Mouse (Mus musculus): ENCODE measurements around the gene Rorb. TPM values are rescaled to one million over a fixed set of nuclear protein-coding genes. Genes with fewer than 3 reads are reported as not detected.

The Rorb gene
- total and polyA plus RNA-seq, 3 experiments: not detected

- no peaks in the 10 kb centered on the region for H3K4me1 ChIP-seq (ENCODE audit: control insufficient read depth in 1 of 2, insufficient read depth in 2 of 2)
- H3K79me2 ChIP-seq (replicated peaks; ENCODE audit: control insufficient read depth, extremely low read depth, insufficient read depth, poor library complexity, severe bottlenecking): no peaks in the 10 kb centered on the region
- H3K9me3 ChIP-seq (replicated peaks; ENCODE audit: low read length): no peaks in the 10 kb centered on the region
These were observed 106.9 kb downstream of the Rorb start for GRCm38 (mm10) chr19:19004023-19004656.

GRCm38 (mm10) chr19:18998966-18999365 is 112.0 kb downstream of the Rorb start:
- H3K4me1 ChIP-seq (ENCODE audit: control insufficient read depth in 1 of 2, insufficient read depth in 2 of 2): no peaks in the 10 kb centered on the region
- H3K9me3 ChIP-seq (replicated peaks; ENCODE audit: low read length): no peaks in the 10 kb centered on the region
- H3K79me2 ChIP-seq (replicated peaks; ENCODE audit: control insufficient read depth, extremely low read depth, insufficient read depth, poor library complexity, severe bottlenecking): no peaks in the 10 kb centered on the region
- no peak overlapping the region for H3K4me3 ChIP-seq (replicated peaks in 1 of 3; ENCODE audit: low read depth in 2 of 3, low read length in 2 of 3, poor library complexity in 1 of 3)
- H3K27ac ChIP-seq (ENCODE audit: insufficient read depth, low read depth): no peak overlapping the region
- no peak overlapping the region for H3K4me2 ChIP-seq (ENCODE audit: insufficient read depth, low read depth, poor library complexity, severe bottlenecking)
- dilution Hi-C loops (cut with MboI; ENCODE audit: extremely low pct_ligation_motif_present, extremely low pct_unique_long_range_greater_than_20kb, low sequenced_read_pairs) (no loop called here), in situ Hi-C loops (cut with MboI; ENCODE audit: low pct_ligation_motif_present, low pct_unique_long_range_greater_than_20kb, low sequenced_read_pairs) (no loop called here)
- H3K36me3 ChIP-seq (replicated peaks in 1 of 2; ENCODE audit: control insufficient read depth in 1 of 2, insufficient read depth in 1 of 2, low read length in 1 of 2): no peaks in the 10 kb centered on the region
- TF ChIP-seq IRF4 (IDR thresholded peaks at IDR 0.05; ENCODE audit: low read depth, low read length) (no peak), MAX (IDR thresholded peaks at IDR 0.05; ENCODE audit: low read length) (no peak), USF2 (conservative IDR thresholded peaks at IDR 0.05; ENCODE audit: low read depth, low read length) (no peak), MAZ (IDR thresholded peaks at IDR 0.05; ENCODE audit: low read depth, low read length) (no peak), ELF1 (IDR thresholded peaks at IDR 0.05; ENCODE audit: low read depth, low read length) (no peak), NRF1 (IDR thresholded peaks at IDR 0.05; ENCODE audit: low read depth, low read length) (no peak), JUND (conservative IDR thresholded peaks at IDR 0.05; ENCODE audit: low read depth, low read length) (no peak), EP300 (IDR thresholded peaks at IDR 0.05; ENCODE audit: low read length) (no peak)
- no peaks in the 10 kb centered on the region for H3K27me3 ChIP-seq (replicated peaks)
- no peak overlapping the region for H3K9ac ChIP-seq (ENCODE audit: insufficient read depth, low read depth)
- no peak for DNase-seq (ENCODE audit: extremely low read depth)

More at GRCm38 (mm10) chr19:19004023-19004656, 106.9 kb downstream of the Rorb start:
- H3K9ac ChIP-seq (ENCODE audit: insufficient read depth, low read depth): no peak overlapping the region
- no peak overlapping the region for H3K27ac ChIP-seq (ENCODE audit: insufficient read depth, low read depth)
- DNase-seq (ENCODE audit: extremely low read depth): no peak
- no peak overlapping the region for H3K4me3 ChIP-seq (replicated peaks in 1 of 3; ENCODE audit: low read depth in 2 of 3, low read length in 2 of 3, poor library complexity in 1 of 3)
- dilution Hi-C loops (cut with MboI; ENCODE audit: extremely low pct_ligation_motif_present, extremely low pct_unique_long_range_greater_than_20kb, low sequenced_read_pairs): no loop called here
- no peak for TF ChIP-seq ZKSCAN1 (IDR thresholded peaks at IDR 0.05; ENCODE audit: borderline replicate concordance, low read depth, low read length)
- no peaks in the 10 kb centered on the region for H3K27me3 ChIP-seq (replicated peaks)
- H3K36me3 ChIP-seq (replicated peaks in 1 of 2; ENCODE audit: control insufficient read depth in 1 of 2, insufficient read depth in 1 of 2, low read length in 1 of 2): no peaks in the 10 kb centered on the region
- in situ Hi-C loops (cut with MboI; ENCODE audit: low pct_ligation_motif_present, low pct_unique_long_range_greater_than_20kb, low sequenced_read_pairs): no loop called here
- H3K4me2 ChIP-seq (ENCODE audit: insufficient read depth, low read depth, poor library complexity, severe bottlenecking): no peak overlapping the region

- H3K79me2 ChIP-seq (replicated peaks; ENCODE audit: control insufficient read depth, extremely low read depth, insufficient read depth, poor library complexity, severe bottlenecking): no peaks in the 10 kb centered on the region
- in situ Hi-C loops (cut with MboI; ENCODE audit: low pct_ligation_motif_present, low pct_unique_long_range_greater_than_20kb, low sequenced_read_pairs) (no loop called here), dilution Hi-C loops (cut with MboI; ENCODE audit: extremely low pct_ligation_motif_present, extremely low pct_unique_long_range_greater_than_20kb, low sequenced_read_pairs) (no loop called here)
- H3K36me3 ChIP-seq (replicated peaks in 1 of 2; ENCODE audit: control insufficient read depth in 1 of 2, insufficient read depth in 1 of 2, low read length in 1 of 2): no peaks in the 10 kb centered on the region
- H3K27me3 ChIP-seq (replicated peaks): no peaks in the 10 kb centered on the region
- no peak overlapping the region for H3K9ac ChIP-seq (ENCODE audit: insufficient read depth, low read depth)
- H3K4me1 ChIP-seq (ENCODE audit: control insufficient read depth in 1 of 2, insufficient read depth in 2 of 2): no peaks in the 10 kb centered on the region
- H3K9me3 ChIP-seq (replicated peaks; ENCODE audit: low read length): no peaks in the 10 kb centered on the region
- TF ChIP-seq CTCF (conservative IDR thresholded peaks at IDR 0.05 in 1 of 2, IDR thresholded peaks at IDR 0.05 in 1 of 2; ENCODE audit: low read depth in 2 of 2, low read length in 2 of 2): no peak
- TF ChIP-seq TCF12 (IDR thresholded peaks at IDR 0.05; ENCODE audit: low read depth, low read length): no peak
- TF ChIP-seq ZKSCAN1 (IDR thresholded peaks at IDR 0.05; ENCODE audit: borderline replicate concordance, low read depth, low read length): no peak
- no peak for TF ChIP-seq HCFC1 (IDR thresholded peaks at IDR 0.05; ENCODE audit: low read depth, low read length)
- no peak for TF ChIP-seq PAX5 (IDR thresholded peaks at IDR 0.05; ENCODE audit: low read length)
- TF ChIP-seq UBTF (IDR thresholded peaks at IDR 0.05; ENCODE audit: low read depth, low read length): no peak
- TF ChIP-seq USF1 (IDR thresholded peaks at IDR 0.05; ENCODE audit: low read depth, low read length): no peak
- TF ChIP-seq NRF1 (IDR thresholded peaks at IDR 0.05; ENCODE audit: low read depth, low read length): no peak
- no peak for TF ChIP-seq CHD2 (IDR thresholded peaks at IDR 0.05; ENCODE audit: low read length)
- no peak for TF ChIP-seq BHLHE40 (IDR thresholded peaks at IDR 0.05; ENCODE audit: low read depth, low read length)
- no peak for TF ChIP-seq SMC3 (IDR thresholded peaks at IDR 0.05; ENCODE audit: low read depth, low read length)
- TF ChIP-seq ETS1 (conservative IDR thresholded peaks at IDR 0.05; ENCODE audit: low read depth, low read length): no peak
- TF ChIP-seq MEF2A (IDR thresholded peaks at IDR 0.05; ENCODE audit: borderline replicate concordance, low read depth, low read length): no peak
- TF ChIP-seq POLR2AphosphoS2 (IDR thresholded peaks at IDR 0.05; ENCODE audit: low read depth, low read length): no peak
- TF ChIP-seq IRF4 (IDR thresholded peaks at IDR 0.05; ENCODE audit: low read depth, low read length): no peak
- TF ChIP-seq POLR2A (IDR thresholded peaks at IDR 0.05; ENCODE audit: low read depth, low read length): no peak
- TF ChIP-seq EP300 (IDR thresholded peaks at IDR 0.05; ENCODE audit: low read length): no peak
- TF ChIP-seq MAFK (IDR thresholded peaks at IDR 0.05; ENCODE audit: insufficient replicate concordance, low read length): no peak
- no peak for TF ChIP-seq MAZ (IDR thresholded peaks at IDR 0.05; ENCODE audit: low read depth, low read length)
- no peak for TF ChIP-seq E2F4 (IDR thresholded peaks at IDR 0.05; ENCODE audit: insufficient replicate concordance, low read depth, low read length)
- no peak overlapping the region for H3K4me2 ChIP-seq (ENCODE audit: insufficient read depth, low read depth, poor library complexity, severe bottlenecking)
- no peak overlapping the region for H3K4me3 ChIP-seq (replicated peaks in 1 of 3; ENCODE audit: low read depth in 2 of 3, low read length in 2 of 3, poor library complexity in 1 of 3)
- no peak overlapping the region for H3K27ac ChIP-seq (ENCODE audit: insufficient read depth, low read depth)
- no peak for DNase-seq (ENCODE audit: extremely low read depth)
These were observed 113.3 kb downstream of the Rorb start for GRCm38 (mm10) chr19:18997711-18998110.

Measured in CH12.LX (cell line).